Mouse (Mus musculus) urinary bladder, adult 2 months (tissue): ENCODE data around the gene D630045J12Rik. TPM values are rescaled to one million over a fixed set of nuclear protein-coding genes. Genes with fewer than 3 reads are reported as not detected.

ENCODE experiments used
- DNase-seq: peaks from one replicate; pipeline ENCODE4 v3.0.0; 2022; ENCODE audit warnings: low spot score
- polyA plus RNA-seq: library from polyadenylated mRNA; depleted of rRNA; stranded (reverse); fragments of >200 nt; gene quantifications from 2 replicates; pipeline ENCODE4 v1.2.3, GENCODE M21; 2012; rRNA removed

D630045J12Rik gene
- polyA plus RNA-seq: 3.5 and 5.4 TPM in 2 replicates

GRCm38 (mm10) chr6:38253736-38254641 is at the start of gene D630045J12Rik:
TSS of gene D630045J12Rik (minus strand) at chr6:38254009.
- DNase-seq: peak; percentile 68

- DNase-seq: peak; percentile 65
Measured at GRCm38 (mm10) chr6:38298761-38299401, 45.1 kb upstream of the D630045J12Rik start, which contains the start of gene Zc3hav1l. TSS of gene Zc3hav1l (minus strand) at chr6:38299259.

GRCm38 (mm10) chr6:38298246-38298635 is 44.4 kb upstream of the D630045J12Rik start:
- no peak for DNase-seq

GRCm38 (mm10) chr6:38297580-38298245 is 43.9 kb upstream of the D630045J12Rik start:
- DNase-seq: no peak

GRCm38 (mm10) chr6:38293708-38294107 is 39.9 kb upstream of the D630045J12Rik start:
- no peak for DNase-seq

- no peak for DNase-seq
Measured at GRCm38 (mm10) chr6:38292871-38293646, 39.2 kb upstream of the D630045J12Rik start.

- DNase-seq: no peak
Measured at GRCm38 (mm10) chr6:38284422-38284821, 30.6 kb upstream of the D630045J12Rik start.

GRCm38 (mm10) chr6:38264466-38264865 is 10.7 kb upstream of the D630045J12Rik start:
- no peak for DNase-seq

GRCm38 (mm10) chr6:38263393-38264159 is 9.8 kb upstream of the D630045J12Rik start:
- DNase-seq: no peak

GRCm38 (mm10) chr6:38261877-38262276 is 8.1 kb upstream of the D630045J12Rik start:
- no peak for DNase-seq

- no peak for DNase-seq
Measured at GRCm38 (mm10) chr6:38257506-38257905, 3.7 kb upstream of the D630045J12Rik start.

GRCm38 (mm10) chr6:38256793-38257192 is 3.0 kb upstream of the D630045J12Rik start:
- DNase-seq: no peak

GRCm38 (mm10) chr6:38255794-38256193 is 2.0 kb upstream of the D630045J12Rik start:
- DNase-seq: no peak

GRCm38 (mm10) chr6:38252766-38253735 is 758 bp downstream of the D630045J12Rik start:
- no peak for DNase-seq

GRCm38 (mm10) chr6:38252139-38252538 is 1.7 kb downstream of the D630045J12Rik start:
- no peak for DNase-seq

- no peak for DNase-seq
Measured at GRCm38 (mm10) chr6:38251464-38251863, 2.3 kb downstream of the D630045J12Rik start.

- no peak for DNase-seq
Measured at GRCm38 (mm10) chr6:38247362-38247761, 6.4 kb downstream of the D630045J12Rik start.

- no peak for DNase-seq
Measured at GRCm38 (mm10) chr6:38244806-38245205, 9.0 kb downstream of the D630045J12Rik start.

GRCm38 (mm10) chr6:38244167-38244566 is 9.6 kb downstream of the D630045J12Rik start:
- no peak for DNase-seq
